Mouse (Mus musculus) liver, embryonic 14.5 days (tissue): ENCODE measurements around the gene Proz.
"Not testable (repeated sequence)": the region's sequence is repeated elsewhere in the genome, so short reads cannot be mapped to it uniquely, and the experiment has no call there.

Source experiments
- CTCF ChIP-seq: IDR thresholded peaks from 2 replicates; pipeline ENCODE4 v1.5.1; 2016; ENCODE audit warnings: antibody characterized with exemption, low read depth, control low read depth
- EP300 ChIP-seq: IDR thresholded peaks from 2 replicates; pipeline ENCODE4 v1.6.1; 2016; ENCODE audit warnings: antibody characterized with exemption, low read depth

DNA sequence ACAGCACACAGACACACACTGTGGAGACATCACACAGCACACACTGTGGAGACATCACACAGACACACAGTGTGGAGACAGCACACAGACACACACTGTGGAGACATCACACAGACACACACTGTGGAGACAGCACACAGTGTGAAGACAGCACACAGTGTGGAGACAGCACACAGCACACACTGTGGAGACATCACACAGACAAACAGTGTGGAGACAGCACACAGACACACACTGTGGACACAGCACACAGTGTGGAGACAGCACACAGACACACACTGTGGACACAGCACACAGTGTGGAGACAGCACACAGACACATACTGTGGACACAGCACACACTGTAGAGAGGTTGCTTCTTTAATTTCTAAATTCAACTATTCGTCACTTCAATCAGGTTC is 14.9 kb downstream of the Proz start:
- not testable (repeated sequence) for TF ChIP-seq EP300, CTCF
